Mouse (Mus musculus) brain, embryonic 14.5 days (tissue): ENCODE results near the gene Duox2. TPM values are rescaled to one million over a fixed set of nuclear protein-coding genes. Genes with fewer than 3 reads are reported as not detected.
"Not testable (repeated sequence)": the region's sequence is repeated elsewhere in the genome, so short reads cannot be mapped to it uniquely, and the experiment has no call there.

Experiments
- DNase-seq: peaks from one replicate; pipeline ENCODE4 v3.0.0-alpha.2; 2011; ENCODE audit warnings: low read depth
- CTCF ChIP-seq: fragments of 200-500 bp; IDR thresholded peaks from 2 replicates; pipeline ENCODE4 v1.5.1; 2012; ENCODE audit warnings: inconsistent platforms, mild to moderate bottlenecking, moderate library complexity, borderline replicate concordance; ENCODE audit not compliant: insufficient read depth, insufficient read length; ENCODE audit errors: extremely low read depth
- POLR2A ChIP-seq: fragments of 200-500 bp; IDR thresholded peaks from 2 replicates; pipeline ENCODE4 v1.6.1; 2012; ENCODE audit warnings: mild to moderate bottlenecking, inconsistent platforms, borderline replicate concordance; ENCODE audit not compliant: poor library complexity, insufficient read depth, insufficient read length, severe bottlenecking; ENCODE audit errors: extremely low read depth
- polyA plus RNA-seq: library from polyadenylated mRNA; depleted of rRNA; stranded (reverse); fragments of >200 nt; gene quantifications from 2 replicates; pipeline ENCODE4 v1.2.3, GENCODE M21; 2012; rRNA removed

Gene Duox2
- polyA plus RNA-seq = 0.08 TPM in 2 replicates

- no peak for TF ChIP-seq CTCF
- TF ChIP-seq POLR2A = no peak
- DNase-seq = no peak
Observed at GRCm38 (mm10) chr2:122298096-122298499, at the start of gene Duox2. Gene Duox2, minus strand, starts transcription at chr2:122298449.

- no peak for DNase-seq
- no peak for TF ChIP-seq CTCF
- no peak for TF ChIP-seq POLR2A
Observed at GRCm38 (mm10) chr2:122347257-122347656, 49.0 kb upstream of the Duox2 start.

GRCm38 (mm10) chr2:122346164-122346563, 47.9 kb upstream of the Duox2 start:
- DNase-seq = not testable (repeated sequence)

GRCm38 (mm10) chr2:122345106-122345893, 47.1 kb upstream of the Duox2 start:
- no peak for DNase-seq

GRCm38 (mm10) chr2:122337291-122337690, 39.0 kb upstream of the Duox2 start:
- TF ChIP-seq CTCF (no peak), POLR2A (no peak)
- peak; percentile 30 for DNase-seq

More at GRCm38 (mm10) chr2:122345106-122345893, 47.1 kb upstream of the Duox2 start:
- no peak for TF ChIP-seq POLR2A
- TF ChIP-seq CTCF = no peak

GRCm38 (mm10) chr2:122334170-122334569, 35.9 kb upstream of the Duox2 start:
- TF ChIP-seq POLR2A = no peak
- DNase-seq = no peak

GRCm38 (mm10) chr2:122332222-122332621, 34.0 kb upstream of the Duox2 start:
- DNase-seq = no peak
- TF ChIP-seq POLR2A (no peak), CTCF (no peak)

- not testable (repeated sequence) for DNase-seq
Observed at GRCm38 (mm10) chr2:122330317-122330716, 32.1 kb upstream of the Duox2 start.

GRCm38 (mm10) chr2:122327986-122328385, 29.7 kb upstream of the Duox2 start:
- TF ChIP-seq CTCF = no peak
- no peak for TF ChIP-seq POLR2A
- no peak for DNase-seq

- no peak for DNase-seq
- no peak for TF ChIP-seq CTCF
- no peak for TF ChIP-seq POLR2A
Observed at GRCm38 (mm10) chr2:122325361-122325760, 27.1 kb upstream of the Duox2 start.

- no peak for TF ChIP-seq CTCF
- no peak for TF ChIP-seq POLR2A
- no peak for DNase-seq
Observed at GRCm38 (mm10) chr2:122324586-122324985, 26.3 kb upstream of the Duox2 start.

GRCm38 (mm10) chr2:122323960-122324359, 25.7 kb upstream of the Duox2 start:
- TF ChIP-seq POLR2A = no peak
- no peak for TF ChIP-seq CTCF
- no peak for DNase-seq

- DNase-seq = no peak
- TF ChIP-seq CTCF (no peak), POLR2A (no peak)
Observed at GRCm38 (mm10) chr2:122317384-122317783, 19.1 kb upstream of the Duox2 start.

GRCm38 (mm10) chr2:122315372-122315771, 17.1 kb upstream of the Duox2 start, which contains the start of gene Duox1:
Gene Duox1, plus strand, starts transcription at chr2:122315672.
- TF ChIP-seq CTCF (no peak), POLR2A (no peak)
- no peak for DNase-seq
